Mouse (Mus musculus): ENCODE measurements at regions not wholly inside any gene's neighbourhood (a gene's known extent, or its start where the extent isn't known, plus 50 kb on each side); places are given as distances from the start of the nearest gene placed in this dataset.
A peak's percentile ranks its signal among the peaks of the same experiment; 100 is the strongest.
"Not testable (repeated sequence)": the region's sequence is repeated elsewhere in the genome, so short reads cannot be mapped to it uniquely, and the experiment has no call there.

DNA sequence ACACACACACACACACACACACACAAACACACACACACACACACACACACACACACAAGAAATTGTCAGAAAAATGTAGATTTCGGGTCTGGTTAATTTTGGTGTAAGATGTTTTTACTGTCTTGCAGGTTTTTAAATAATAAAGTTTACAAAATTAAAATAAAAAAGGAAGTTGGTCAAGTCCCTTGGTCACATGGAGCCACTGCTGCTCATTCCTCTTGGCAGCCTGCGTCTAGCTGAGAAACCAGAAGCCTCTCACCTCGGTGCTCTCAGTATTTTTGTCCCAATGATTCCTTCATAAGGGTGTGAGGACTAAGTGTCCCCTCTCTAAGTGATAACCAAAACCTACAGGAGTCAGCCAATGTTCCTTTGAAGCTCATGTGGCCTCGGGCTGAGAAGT, 76.8 kb upstream of the Smg1 start:
- Histone ChIP-seq H3K36me3 (ENCODE audit: insufficient read depth) (no peaks in the 10 kb centered on the region), H3K4me1 (ENCODE audit: insufficient read depth) (no peaks in the 10 kb centered on the region), H3K4me3 (ENCODE audit: low read depth, low read length) (no peak overlapping the region), H3K9ac (no peak overlapping the region), H3K27ac (ENCODE audit: low read depth) (no peak overlapping the region), H3K27me3 (ENCODE audit: insufficient read depth, low read length) (no peaks in the 10 kb centered on the region), H3K4me2 (no peak overlapping the region), H3K9me3 (ENCODE audit: low read depth, low read length) (no peaks in the 10 kb centered on the region)
- ATAC-seq (ENCODE audit: insufficient read depth) (no peak), DNase-seq (no peak)
- no peak for TF ChIP-seq CTCF (IDR thresholded peaks at IDR 0.05; ENCODE audit: low read depth)
- 73% methylated on average over 4 of the region's 4 CpGs for WGBS

DNA sequence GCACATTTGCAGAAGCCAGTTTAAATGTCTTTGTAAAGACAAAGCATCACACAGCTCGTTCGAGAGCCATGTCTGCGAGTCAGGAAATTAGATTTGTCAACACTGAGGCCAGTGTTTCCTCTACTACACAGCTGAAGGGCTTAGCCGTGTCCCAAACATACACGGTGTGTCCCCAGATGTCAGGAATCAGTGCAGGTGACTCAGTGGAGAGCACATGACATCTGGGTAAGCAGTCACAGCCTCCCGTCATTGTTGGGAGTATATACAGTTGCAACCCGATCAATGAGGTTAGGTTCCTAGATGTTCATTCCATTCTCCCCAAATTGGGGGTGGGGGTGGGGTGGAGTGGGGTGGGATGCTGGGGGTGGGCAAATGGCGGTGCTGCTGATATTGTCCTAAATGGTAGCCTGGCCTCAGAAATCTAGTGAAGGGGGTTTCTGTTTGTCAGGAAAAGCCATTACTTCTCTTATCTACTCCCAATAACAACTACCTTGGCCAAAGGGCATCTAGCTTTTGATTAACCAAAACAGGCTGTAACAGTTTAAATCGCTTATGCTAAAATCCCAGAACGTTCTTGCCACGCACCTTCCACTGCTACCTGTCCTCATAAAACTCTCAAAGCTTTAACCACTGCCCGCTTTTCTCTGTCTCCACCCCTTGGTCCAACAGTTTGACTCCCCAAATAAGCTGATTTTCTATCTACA, 75.1 kb upstream of the Smg1 start:
- H3K27ac ChIP-seq (ENCODE audit: low read depth) = no peak overlapping the region
- H3K36me3 ChIP-seq (ENCODE audit: insufficient read depth) = no peaks in the 10 kb centered on the region
- WGBS = 57% methylated on average over 12 of the region's 12 CpGs
- no peak overlapping the region for H3K9ac ChIP-seq
- H3K4me2 ChIP-seq = no peak overlapping the region
- no peak overlapping the region for H3K4me3 ChIP-seq (ENCODE audit: low read depth, low read length)
- DNase-seq = no peak
- H3K4me1 ChIP-seq (ENCODE audit: insufficient read depth) = no peaks in the 10 kb centered on the region
- H3K27me3 ChIP-seq (ENCODE audit: insufficient read depth, low read length) = no peaks in the 10 kb centered on the region
- TF ChIP-seq CTCF (IDR thresholded peaks at IDR 0.05; ENCODE audit: low read depth) = no peak
- ATAC-seq (ENCODE audit: insufficient read depth) = no peak
- H3K9me3 ChIP-seq (ENCODE audit: low read depth, low read length) = no peaks in the 10 kb centered on the region

DNA sequence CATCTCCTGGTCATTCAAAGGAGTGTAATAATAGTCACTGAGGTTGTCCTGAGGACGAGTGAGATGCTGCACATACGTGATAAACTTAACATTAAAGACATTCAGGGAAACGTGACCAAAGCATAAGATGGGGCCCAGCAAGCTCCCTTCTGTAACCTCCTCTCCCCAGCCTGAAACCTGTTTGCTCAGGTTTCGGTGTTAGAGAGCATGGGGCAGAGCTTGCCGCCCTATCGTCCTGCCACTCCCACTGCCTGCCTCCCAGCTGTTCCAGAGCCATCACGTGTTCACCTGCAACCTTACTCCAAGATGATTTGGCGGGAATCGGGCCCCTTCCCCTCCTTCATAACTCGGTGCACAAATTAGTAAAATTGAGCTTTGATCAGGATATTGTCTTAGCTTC, 71.4 kb upstream of the Smg1 start:
- not testable (repeated sequence) for DNase-seq; H3K27me3 ChIP-seq (ENCODE audit: insufficient read depth, low read length); H3K4me2 ChIP-seq; H3K9me3 ChIP-seq (ENCODE audit: low read depth, low read length); H3K27ac ChIP-seq (ENCODE audit: low read depth); H3K9ac ChIP-seq; H3K4me3 ChIP-seq (ENCODE audit: low read depth, low read length); H3K36me3 ChIP-seq (ENCODE audit: insufficient read depth); ATAC-seq (ENCODE audit: insufficient read depth); H3K4me1 ChIP-seq (ENCODE audit: insufficient read depth)
- WGBS = 56% methylated on average over 10 of the region's 10 CpGs

DNA sequence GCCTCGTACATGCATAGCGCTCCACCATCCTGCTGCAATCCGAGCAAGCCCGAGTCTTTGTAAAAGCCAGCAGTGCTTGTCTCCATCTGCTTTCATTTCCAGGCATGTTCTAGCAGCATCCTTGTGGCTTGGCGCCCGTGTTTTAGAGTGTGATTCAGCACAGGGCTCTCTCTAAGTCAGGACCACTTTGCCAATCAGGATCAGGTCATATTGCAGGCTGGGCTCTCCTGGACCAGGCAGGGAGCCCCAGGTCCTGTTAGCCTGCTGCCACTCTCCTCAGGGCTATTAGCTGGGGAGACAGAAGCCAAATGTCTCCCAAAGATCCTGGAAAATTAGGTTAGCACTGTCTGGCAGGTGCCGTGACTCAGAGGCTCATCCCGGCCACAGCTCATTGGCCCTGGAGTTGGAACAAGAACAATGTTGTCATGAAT, 70.8 kb upstream of the Smg1 start:
- Histone ChIP-seq H3K4me1 (ENCODE audit: insufficient read depth) (no peaks in the 10 kb centered on the region), H3K4me2 (no peak overlapping the region), H3K36me3 (ENCODE audit: insufficient read depth) (no peaks in the 10 kb centered on the region), H3K9ac (no peak overlapping the region), H3K27me3 (ENCODE audit: insufficient read depth, low read length) (no peaks in the 10 kb centered on the region), H3K27ac (ENCODE audit: low read depth) (no peak overlapping the region), H3K4me3 (ENCODE audit: low read depth, low read length) (no peak overlapping the region), H3K9me3 (ENCODE audit: low read depth, low read length) (no peaks in the 10 kb centered on the region)
- ATAC-seq (ENCODE audit: insufficient read depth) (no peak), DNase-seq (no peak)
- TF ChIP-seq CTCF (IDR thresholded peaks at IDR 0.05; ENCODE audit: low read depth) = no peak
- WGBS = 75% methylated on average over 8 of the region's 8 CpGs

DNA sequence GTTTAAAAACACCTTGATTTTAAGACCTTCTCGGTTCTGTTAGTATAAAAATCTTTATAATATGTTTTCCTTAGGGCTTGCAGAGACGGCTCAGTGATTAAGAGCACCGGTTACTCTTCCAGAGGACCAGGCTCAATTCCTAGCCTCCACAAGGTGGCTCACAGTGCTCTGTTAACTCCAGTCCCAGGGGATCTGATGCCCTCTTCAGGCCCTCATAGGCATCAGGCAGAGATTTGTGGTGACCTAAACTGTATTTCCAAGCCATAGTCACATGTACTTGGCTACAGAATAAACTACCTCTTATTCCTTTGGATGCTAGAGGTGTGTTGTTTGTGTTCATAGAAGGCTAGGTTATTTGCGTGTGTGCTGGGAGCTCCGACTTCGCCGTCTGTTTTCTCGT, 70.3 kb upstream of the Smg1 start:
- H3K4me2 ChIP-seq = no peak overlapping the region
- no peaks in the 10 kb centered on the region for H3K4me1 ChIP-seq (ENCODE audit: insufficient read depth)
- H3K27ac ChIP-seq (ENCODE audit: low read depth) = no peak overlapping the region
- no peaks in the 10 kb centered on the region for H3K36me3 ChIP-seq (ENCODE audit: insufficient read depth)
- WGBS = 62% methylated on average over 8 of the region's 8 CpGs
- no peak overlapping the region for H3K9ac ChIP-seq
- ATAC-seq (ENCODE audit: insufficient read depth) (no peak), DNase-seq (peak; percentile 28)
- peak; percentile 41 for TF ChIP-seq CTCF (IDR thresholded peaks at IDR 0.05; ENCODE audit: low read depth)
- no peaks in the 10 kb centered on the region for H3K27me3 ChIP-seq (ENCODE audit: insufficient read depth, low read length)
- no peaks in the 10 kb centered on the region for H3K9me3 ChIP-seq (ENCODE audit: low read depth, low read length)
- H3K4me3 ChIP-seq (ENCODE audit: low read depth, low read length) = no peak overlapping the region

DNA sequence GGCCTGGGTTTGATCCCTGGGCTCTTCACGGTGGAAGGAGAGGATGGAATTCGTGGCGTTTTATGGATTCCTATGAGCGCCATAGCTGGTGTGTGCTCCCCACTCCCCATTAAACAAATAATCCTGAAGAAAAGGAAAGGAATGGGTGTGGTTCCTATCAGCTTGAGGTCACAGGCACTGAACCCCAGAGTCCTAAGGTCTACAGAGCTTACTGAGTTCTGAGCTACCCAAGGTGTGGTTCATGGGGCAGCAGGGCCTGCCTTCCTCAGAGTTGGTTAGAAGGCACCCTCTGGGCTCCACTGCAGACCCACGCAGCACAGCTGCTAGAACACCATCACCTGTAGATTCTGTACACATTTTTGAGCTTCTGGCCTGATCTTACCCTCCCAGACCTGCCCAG, 66.3 kb upstream of the Smg1 start:
- Histone ChIP-seq H3K9me3 (ENCODE audit: low read depth, low read length) (no peaks in the 10 kb centered on the region), H3K27me3 (ENCODE audit: insufficient read depth, low read length) (no peaks in the 10 kb centered on the region), H3K4me2 (no peak overlapping the region), H3K27ac (ENCODE audit: low read depth) (no peak overlapping the region), H3K4me3 (ENCODE audit: low read depth, low read length) (no peak overlapping the region), H3K4me1 (ENCODE audit: insufficient read depth) (no peaks in the 10 kb centered on the region), H3K36me3 (ENCODE audit: insufficient read depth) (no peaks in the 10 kb centered on the region), H3K9ac (no peak overlapping the region)
- TF ChIP-seq CTCF (IDR thresholded peaks at IDR 0.05; ENCODE audit: low read depth) = no peak
- 39% methylated on average over 5 of the region's 5 CpGs for WGBS
- no peak for ATAC-seq (ENCODE audit: insufficient read depth)
- DNase-seq = no peak

DNA sequence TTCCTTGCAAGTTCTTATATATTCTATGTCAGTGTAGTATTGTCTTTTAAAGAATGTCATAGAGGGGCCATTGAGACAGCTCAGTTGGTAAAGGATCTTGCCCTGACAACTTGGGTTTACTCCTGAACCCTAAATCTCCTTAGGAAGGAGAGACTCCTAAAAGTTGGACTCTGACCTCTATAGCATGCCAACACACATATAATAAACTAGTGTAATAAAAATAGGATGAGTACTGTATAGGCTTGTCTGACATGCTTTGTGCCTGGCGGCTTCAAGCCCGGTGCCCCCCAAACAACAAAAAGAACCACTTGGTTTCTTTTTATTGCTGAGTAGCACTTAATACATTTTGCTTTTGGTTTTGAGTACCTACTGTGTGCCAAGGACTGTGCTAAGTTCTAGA, 65.4 kb upstream of the Smg1 start:
- H3K9me3 ChIP-seq (ENCODE audit: low read depth, low read length) = no peaks in the 10 kb centered on the region
- ATAC-seq (ENCODE audit: insufficient read depth) = no peak
- no peaks in the 10 kb centered on the region for H3K36me3 ChIP-seq (ENCODE audit: insufficient read depth)
- H3K4me3 ChIP-seq (ENCODE audit: low read depth, low read length) = no peak overlapping the region
- no peak for DNase-seq
- TF ChIP-seq CTCF (IDR thresholded peaks at IDR 0.05; ENCODE audit: low read depth) = no peak
- no peak overlapping the region for H3K27ac ChIP-seq (ENCODE audit: low read depth)
- H3K4me1 ChIP-seq (ENCODE audit: insufficient read depth) = no peaks in the 10 kb centered on the region
- H3K4me2 ChIP-seq = no peak overlapping the region
- 90% methylated on average over 2 of the region's 2 CpGs for WGBS
- H3K9ac ChIP-seq = no peak overlapping the region
- no peaks in the 10 kb centered on the region for H3K27me3 ChIP-seq (ENCODE audit: insufficient read depth, low read length)

DNA sequence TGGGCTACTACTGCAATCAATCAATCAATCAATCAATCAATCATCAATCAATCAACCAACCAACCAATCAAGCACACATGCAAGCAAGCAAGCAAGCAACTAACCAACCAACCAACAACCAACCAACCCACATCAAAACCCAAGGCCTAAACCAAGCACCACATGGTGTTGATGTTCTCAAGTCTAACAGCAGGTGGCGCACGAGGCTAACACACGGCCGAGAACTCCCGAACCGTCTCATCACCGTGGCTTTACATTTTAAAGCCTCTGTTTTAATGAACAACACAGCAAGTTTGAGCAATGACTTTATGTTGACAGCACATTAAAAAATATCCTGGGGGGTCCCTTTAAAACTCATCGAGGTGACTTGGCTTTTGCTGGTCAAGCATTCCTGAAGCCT, 61.3 kb upstream of the Smg1 start:
- H3K4me3 ChIP-seq (ENCODE audit: low read depth, low read length) = no peak overlapping the region
- TF ChIP-seq CTCF (IDR thresholded peaks at IDR 0.05; ENCODE audit: low read depth) = peak; percentile 97
- ATAC-seq (ENCODE audit: insufficient read depth) = peak; percentile 64; the same call in 1 of the 2 replicates
- no peaks in the 10 kb centered on the region for H3K36me3 ChIP-seq (ENCODE audit: insufficient read depth)
- H3K9me3 ChIP-seq (ENCODE audit: low read depth, low read length) = no peaks in the 10 kb centered on the region
- H3K27me3 ChIP-seq (ENCODE audit: insufficient read depth, low read length) = no peaks in the 10 kb centered on the region
- no peak overlapping the region for H3K27ac ChIP-seq (ENCODE audit: low read depth)
- no peak overlapping the region for H3K9ac ChIP-seq
- H3K4me2 ChIP-seq = no peak overlapping the region
- DNase-seq = peak; percentile 93
- WGBS = 0% methylated on average over 8 of the region's 8 CpGs
- H3K4me1 ChIP-seq (ENCODE audit: insufficient read depth) = no peaks in the 10 kb centered on the region
